Mouse (Mus musculus) C2C12 (cell line): ENCODE measurements around the gene Xpnpep3.

Source experiments
- CEBPB ChIP-seq: IDR thresholded peaks from one replicate; pipeline ENCODE4 v1.6.1; 2011; ENCODE audit warnings: low read depth, mild to moderate bottlenecking, control low read depth, moderate library complexity
- CTCF ChIP-seq: IDR thresholded peaks from one replicate; pipeline ENCODE4 v1.5.1; 2011; ENCODE audit not compliant: control insufficient read depth, insufficient read depth, insufficient read length
- MAX ChIP-seq: IDR thresholded peaks from one replicate; pipeline ENCODE4 v1.6.1; 2011; ENCODE audit warnings: mild to moderate bottlenecking, control low read depth
- MYOD1 ChIP-seq: IDR thresholded peaks from one replicate; pipeline ENCODE4 v1.6.1; 2011; ENCODE audit warnings: low read depth; ENCODE audit not compliant: control insufficient read depth, insufficient read length
- MYOG ChIP-seq: IDR thresholded peaks from one replicate; pipeline ENCODE4 v1.6.1; 2011; ENCODE audit not compliant: control insufficient read depth, insufficient read length; ENCODE audit errors: extremely low read depth
- USF1 ChIP-seq: IDR thresholded peaks from one replicate; pipeline ENCODE4 v1.6.1; 2011; ENCODE audit warnings: low read depth, mild to moderate bottlenecking, control low read depth, moderate library complexity

DNA sequence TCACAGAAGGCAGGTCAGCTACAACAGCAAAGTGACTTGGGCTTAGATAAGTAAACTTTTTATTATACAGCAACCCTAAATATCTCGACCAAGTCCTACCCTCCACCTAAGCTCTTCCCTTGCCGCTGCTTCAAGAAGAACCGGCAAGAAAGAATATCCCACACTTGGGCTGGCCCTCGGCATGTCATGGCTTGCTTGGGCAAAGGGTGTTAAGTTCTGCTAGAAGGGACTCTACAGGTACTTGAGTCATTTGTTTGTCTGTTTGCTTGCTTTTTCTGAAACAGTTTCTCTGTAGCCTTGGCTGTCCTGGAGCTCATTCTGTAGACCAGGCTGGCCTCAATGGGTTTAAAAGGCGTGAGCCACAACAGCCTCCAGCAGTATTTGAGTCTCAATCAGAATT lies 43.0 kb upstream of the Xpnpep3 start:
- TF ChIP-seq CTCF (no peak), MYOD1 (no peak), USF1 (no peak), MAX (no peak), MYOG (no peak), CEBPB (no peak)
